Mouse (Mus musculus) erythroblast, embryonic 14.5 days (primary cell): ENCODE results near the gene Pde3a.

Source experiments
- GATA1 ChIP-seq: IDR thresholded peaks from 2 replicates; pipeline ENCODE4 v1.6.1; 2012; ENCODE audit warnings: low read length, inconsistent platforms, mixed read lengths
- TAL1 ChIP-seq: IDR thresholded peaks from 3 replicates; pipeline ENCODE4 v1.6.1; 2012; ENCODE audit warnings: low read length, inconsistent platforms, mixed read lengths

DNA sequence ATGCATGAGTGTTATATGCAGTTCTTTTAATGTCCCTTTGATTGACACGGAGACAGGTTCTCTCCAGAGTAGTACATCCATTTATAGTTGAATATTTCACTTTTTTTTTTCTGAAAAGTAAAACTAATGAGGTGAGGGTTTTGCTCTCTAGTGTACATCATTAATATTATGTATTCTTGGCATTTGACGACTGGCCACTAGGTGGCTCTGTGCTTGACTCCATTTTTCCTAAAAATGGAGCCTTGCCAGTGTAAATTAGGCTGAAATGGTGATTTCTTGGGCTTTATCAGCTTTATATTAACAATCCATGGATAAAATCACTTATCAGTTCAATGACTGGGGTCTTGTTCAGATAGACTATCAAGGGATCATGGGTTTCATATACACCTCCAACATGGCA, 82.4 kb downstream of the Pde3a start:
- TF ChIP-seq GATA1 (no peak), TAL1 (no peak)
